8 mouse cellular contexts compared by ENCODE assay signal in genomic region chr9:57643856-57644180, GRCm38 (mm10). TPM values are rescaled to one million over a fixed set of nuclear protein-coding genes. Genes with fewer than 3 reads are reported as not detected.
DNase-seq lines count a peak whose midpoint lies in the region; ATAC-seq and TF ChIP-seq lines count a peak whose summit lies in the region.

No protein-coding gene starts in this region.

- H3K27ac ChIP-seq in cortical plate, adult 2 months (ENCODE audit: insufficient read depth, low read length), result no peak overlapping the region
- no peak overlapping the region for H3K27ac ChIP-seq in hindbrain, embryonic 14.5 days
- no peak overlapping the region; the same call in 1 of the 2 replicates for H3K27ac ChIP-seq in stomach, embryonic 14.5 days (ENCODE audit: low read length)

- H3K36me3 ChIP-seq in G1E (replicated peaks), result peaks cover 50% of the 10 kb centered on the region
- peaks cover 15% of the 10 kb centered on the region for H3K36me3 ChIP-seq in hindbrain, embryonic 14.5 days (replicated peaks; ENCODE audit: control insufficient read depth, insufficient read depth)
- no peaks in the 10 kb centered on the region for H3K36me3 ChIP-seq in stomach, embryonic 14.5 days (ENCODE audit: control insufficient read depth, insufficient read depth, low read length)

- peak overlapping the region; percentile 93 for H3K4me2 ChIP-seq in hindbrain, embryonic 14.5 days (replicated peaks)
- H3K4me2 ChIP-seq in stomach, embryonic 14.5 days (replicated peaks; ENCODE audit: low read depth, low read length), result peak overlapping the region; percentile 94

- H3K27me3 ChIP-seq in G1E (ENCODE audit: insufficient read depth, low read length), result no peaks in the 10 kb centered on the region
- no peaks in the 10 kb centered on the region for H3K27me3 ChIP-seq in hindbrain, embryonic 14.5 days (ENCODE audit: control insufficient read depth, insufficient read depth, low read length)
- H3K27me3 ChIP-seq in stomach, embryonic 14.5 days (ENCODE audit: control insufficient read depth, insufficient read depth, low read length), result no peaks in the 10 kb centered on the region

- peak overlapping the region; percentile 92 for H3K4me3 ChIP-seq in G1E (ENCODE audit: low read depth, low read length)
- H3K4me3 ChIP-seq in cortical plate, adult 2 months (ENCODE audit: insufficient read depth, low read length), result peak overlapping the region; percentile 68
- peak overlapping the region; percentile 71 for H3K4me3 ChIP-seq in hindbrain, embryonic 14.5 days (replicated peaks; ENCODE audit: low read length)
- H3K4me3 ChIP-seq in stomach, embryonic 14.5 days (ENCODE audit: low read depth, low read length), result peak overlapping the region; percentile 95

- TF ChIP-seq POLR2A in cortical plate, adult 2 months (IDR thresholded peaks at IDR 0.05; ENCODE audit: extremely low read depth, insufficient read depth, low read length), result no peak

- peak overlapping the region; percentile 96 for H3K9ac ChIP-seq in hindbrain, embryonic 14.5 days
- H3K9ac ChIP-seq in stomach, embryonic 14.5 days (replicated peaks; ENCODE audit: low read depth, low read length), result peak overlapping the region; percentile 100; the same call in 1 of the 2 replicates

- H3K4me1 ChIP-seq in G1E (ENCODE audit: insufficient read depth, low read depth, low read length), result peaks cover 89% of the 10 kb centered on the region
- H3K4me1 ChIP-seq in cortical plate, adult 2 months (ENCODE audit: control insufficient read depth, insufficient read depth, low read length), result peaks cover 12% of the 10 kb centered on the region
- peaks cover 56% of the 10 kb centered on the region for H3K4me1 ChIP-seq in hindbrain, embryonic 14.5 days (replicated peaks; ENCODE audit: control insufficient read depth, insufficient read depth, low read length)
- peaks cover 64% of the 10 kb centered on the region for H3K4me1 ChIP-seq in stomach, embryonic 14.5 days (ENCODE audit: control insufficient read depth, insufficient read depth, low read length)

- peak; percentile 46 for ATAC-seq in G1E (ENCODE audit: extremely low read depth, insufficient number of reproducible peaks, low FRiP score, poor library complexity, severe bottlenecking)
- no peak for ATAC-seq in hindbrain, embryonic 14.5 days (ENCODE audit: low FRiP score)
- ATAC-seq in stomach, embryonic 14.5 days (ENCODE audit: insufficient number of reproducible peaks, insufficient read depth, low FRiP score, low read depth), result no peak

- H3K9me3 ChIP-seq in G1E (replicated peaks), result no peaks in the 10 kb centered on the region
- no peaks in the 10 kb centered on the region for H3K9me3 ChIP-seq in hindbrain, embryonic 14.5 days (ENCODE audit: control insufficient read depth, low read length)
- no peaks in the 10 kb centered on the region for H3K9me3 ChIP-seq in stomach, embryonic 14.5 days (ENCODE audit: control insufficient read depth, low read depth, low read length)

- no peak for TF ChIP-seq CTCF in G1E (IDR thresholded peaks at IDR 0.05; ENCODE audit: low read depth, low read length)
- no peak for TF ChIP-seq CTCF in cortical plate, adult 2 months (IDR thresholded peaks at IDR 0.05; ENCODE audit: extremely low read depth, insufficient read depth, low read length)

- DNase-seq in G1E (ENCODE audit: low spot score), result peak; percentile 50
- no peak for DNase-seq in hindbrain, embryonic 14.5 days (ENCODE audit: low spot score)
- peak; percentile 59 for DNase-seq in lung, postnatal 25 days (ENCODE audit: low spot score)
- DNase-seq in adrenal gland, postnatal 25 days, result no peak
- DNase-seq in ovary, postnatal 10 days (ENCODE audit: low spot score), result no peak
- no peak for DNase-seq in urinary bladder, postnatal 10 days (ENCODE audit: low spot score)

- WGBS in hindbrain, embryonic 14.5 days, result 58% methylated on average over 7 of the region's 7 CpGs
- WGBS in stomach, embryonic 14.5 days, result 44% methylated on average over 7 of the region's 7 CpGs

RNA-seq across cellular contexts. Expression of gene Csk, which starts 9.6 kb away (rescaled TPM):
- 118 and 125 TPM in 2 replicates for total RNA-seq in G1E (2014; fragmentation: Nextera tagmentation)
- 151 and 154 TPM in 2 replicates for total RNA-seq in G1E (2017)
- 311 and 332 TPM in 2 replicates for polyA plus RNA-seq in G1E (2012)
- 34.2 and 35.7 TPM in 2 replicates for polyA plus RNA-seq in cortical plate, adult 2 months (2012; rRNA removed)
- 41.0 and 43.1 TPM in 2 replicates for polyA plus RNA-seq in hindbrain, embryonic 14.5 days (2014; fragmentation: Nextera tagmentation; extraction: Ambion mirVana)
- polyA plus RNA-seq in stomach, embryonic 14.5 days (2014; fragmentation: Nextera tagmentation; extraction: Ambion mirVana), result 29.1 and 30.9 TPM in 2 replicates
- total RNA-seq in adrenal gland, postnatal 25 days (2021), result 70.4 and 105 TPM in 2 replicates

RNA-seq across cellular contexts. Expression of gene Lman1l, which starts 23.2 kb away (rescaled TPM):
- total RNA-seq in G1E (2014; fragmentation: Nextera tagmentation) (not detected in 2 replicates), G1E (2017) (not detected in 2 replicates)
- polyA plus RNA-seq in G1E (2012), result not detected in 2 replicates
- polyA plus RNA-seq in cortical plate, adult 2 months (2012; rRNA removed), result not detected in 2 replicates
- polyA plus RNA-seq in hindbrain, embryonic 14.5 days (2014; fragmentation: Nextera tagmentation; extraction: Ambion mirVana), result not detected in 2 replicates
- polyA plus RNA-seq in stomach, embryonic 14.5 days (2014; fragmentation: Nextera tagmentation; extraction: Ambion mirVana), result not detected in 2 replicates
- total RNA-seq in adrenal gland, postnatal 25 days (2021), result not detected in 2 replicates

RNA-seq across cellular contexts. Expression of gene Cplx3, which starts 37.7 kb away (rescaled TPM):
- total RNA-seq in G1E (2014; fragmentation: Nextera tagmentation), result not detected in 2 replicates
- total RNA-seq in G1E (2017), result 0.11 TPM in 1 of 2 replicates, not detected in the other
- not detected in 2 replicates for polyA plus RNA-seq in G1E (2012)
- 44.6 and 48.1 TPM in 2 replicates for polyA plus RNA-seq in cortical plate, adult 2 months (2012; rRNA removed)
- polyA plus RNA-seq in hindbrain, embryonic 14.5 days (2014; fragmentation: Nextera tagmentation; extraction: Ambion mirVana), result 0.51 TPM in 1 of 2 replicates, not detected in the other
- not detected in 2 replicates for polyA plus RNA-seq in stomach, embryonic 14.5 days (2014; fragmentation: Nextera tagmentation; extraction: Ambion mirVana)
- not detected in 2 replicates for total RNA-seq in adrenal gland, postnatal 25 days (2021)

RNA-seq across cellular contexts. Expression of gene Cyp1a2, which starts 39.7 kb away (rescaled TPM):
- total RNA-seq in G1E (2014; fragmentation: Nextera tagmentation), result not detected in 2 replicates
- total RNA-seq in G1E (2017), result not detected in 2 replicates
- polyA plus RNA-seq in G1E (2012), result not detected in 2 replicates
- not detected in 2 replicates for polyA plus RNA-seq in cortical plate, adult 2 months (2012; rRNA removed)
- polyA plus RNA-seq in hindbrain, embryonic 14.5 days (2014; fragmentation: Nextera tagmentation; extraction: Ambion mirVana), result not detected in 2 replicates
- not detected in 2 replicates for polyA plus RNA-seq in stomach, embryonic 14.5 days (2014; fragmentation: Nextera tagmentation; extraction: Ambion mirVana)
- total RNA-seq in adrenal gland, postnatal 25 days (2021), result 5.5 TPM in 1 of 2 replicates, not detected in the other

RNA-seq across cellular contexts. Expression of gene Cyp1a1, which starts 43.9 kb away (rescaled TPM):
- total RNA-seq in G1E (2014; fragmentation: Nextera tagmentation) (not detected in 2 replicates), G1E (2017) (not detected in 2 replicates)
- polyA plus RNA-seq in G1E (2012), result not detected in 2 replicates
- 0.08 and 0.13 TPM in 2 replicates for polyA plus RNA-seq in cortical plate, adult 2 months (2012; rRNA removed)
- 0.10 and 0.24 TPM in 2 replicates for polyA plus RNA-seq in hindbrain, embryonic 14.5 days (2014; fragmentation: Nextera tagmentation; extraction: Ambion mirVana)
- not detected in 2 replicates for polyA plus RNA-seq in stomach, embryonic 14.5 days (2014; fragmentation: Nextera tagmentation; extraction: Ambion mirVana)
- total RNA-seq in adrenal gland, postnatal 25 days (2021), result 0.12 and 0.57 TPM in 2 replicates

Comparison
In these comparisons a context has a peak if more than half of its experiments do, and no peak if none do; other contexts are left out.
1. DNase-seq: peak in G1E (single experiment) and lung, postnatal 25 days (single experiment); none in hindbrain, embryonic 14.5 days (single experiment), adrenal gland, postnatal 25 days (single experiment), ovary, postnatal 10 days (single experiment) and urinary bladder, postnatal 10 days (single experiment).
2. RNA of gene Cplx3, which starts 37.7 kb away (polyA plus RNA-seq): 44.6 to 48.1 TPM in cortical plate, adult 2 months; not detected in G1E, 0.51 TPM in hindbrain, embryonic 14.5 days and not detected in stomach, embryonic 14.5 days; every median in the first group is over 10 times any median in the second.
3. Peak in every context shown above with its lines, with median percentiles within 50 percentile points of each other: H3K4me3 ChIP-seq.